Mouse (Mus musculus) embryonic facial prominence, embryonic 15.5 days (tissue): ENCODE results near the gene Nr6a1. TPM values are rescaled to one million over a fixed set of nuclear protein-coding genes. Genes with fewer than 3 reads are reported as not detected.

Experiments
- ATAC-seq: fragments of 200-750 bp; cut with Nextera tagmentation; 2 replicates; pipeline ENCODE4 v1.8.0; 2017; ENCODE audit warnings: low read depth, moderate TSS enrichment; ENCODE audit not compliant: insufficient number of reproducible peaks, low FRiP score, low TSS enrichment
- H3K27ac ChIP-seq: fragments of 300-500 bp; sonication (generic); replicated peaks from 2 replicates; pipeline ENCODE4 v1.5.1; 2015; ENCODE audit warnings: mild to moderate bottlenecking, inconsistent platforms
- H3K27me3 ChIP-seq: fragments of 300-500 bp; sonication (generic); 2 replicates; pipeline ENCODE4 v1.6.1; 2015; ENCODE audit warnings: inconsistent platforms
- H3K36me3 ChIP-seq: fragments of 300-500 bp; sonication (generic); 2 replicates; pipeline ENCODE4 v1.6.1; 2015; ENCODE audit warnings: mild to moderate bottlenecking, inconsistent platforms
- H3K4me1 ChIP-seq: fragments of 300-500 bp; sonication (generic); 2 replicates; pipeline ENCODE4 v1.6.1; 2015; ENCODE audit warnings: inconsistent platforms
- H3K4me2 ChIP-seq: fragments of 300-500 bp; sonication (generic); replicated peaks from 2 replicates; pipeline ENCODE4 v1.6.1; 2015; ENCODE audit warnings: mild to moderate bottlenecking, inconsistent platforms
- H3K4me3 ChIP-seq: fragments of 300-500 bp; sonication (generic); replicated peaks from 2 replicates; pipeline ENCODE4 v1.5.1; 2015; ENCODE audit warnings: mild to moderate bottlenecking, inconsistent platforms
- H3K9ac ChIP-seq: fragments of 300-500 bp; sonication (generic); 2 replicates; pipeline ENCODE4 v1.6.1; 2015; ENCODE audit warnings: inconsistent platforms
- H3K9me3 ChIP-seq: fragments of 300-500 bp; sonication (generic); replicated peaks from 2 replicates; pipeline ENCODE4 v1.6.1; 2016; ENCODE audit warnings: inconsistent platforms
- WGBS: fragments of 180-500 bp; shearing (Covaris S2); methylation state at CpG from one replicate; pipeline ENCODE4 v1.1.7; 2015; 5-methylcytosine and 5-hydroxymethylcytosine counted together
- polyA plus RNA-seq: library from polyadenylated mRNA; unstranded; fragments of >200 nt; fragmentation: Nextera tagmentation; extraction: Ambion mirVana; gene quantifications from 2 replicates; pipeline ENCODE4 v1.2.1, GENCODE M21; 2015

The Nr6a1 gene
- polyA plus RNA-seq, 1 experiment from 2014 or later = 1.2 TPM

GRCm38 (mm10) chr2:38779939-38780338 lies 147.5 kb downstream of the Nr6a1 start:
- Histone ChIP-seq H3K27ac (no peak overlapping the region), H3K4me2 (no peak overlapping the region), H3K9ac (no peak overlapping the region), H3K27me3 (no peaks in the 10 kb centered on the region), H3K4me3 (no peak overlapping the region), H3K36me3 (no peaks in the 10 kb centered on the region), H3K9me3 (no peaks in the 10 kb centered on the region), H3K4me1 (peaks cover 3% of the 10 kb centered on the region; the same call in 1 of the 2 replicates)
- 61% methylated on average over 2 of the region's 2 CpGs for WGBS
- no peak for ATAC-seq

GRCm38 (mm10) chr2:38777326-38777725 lies 150.2 kb downstream of the Nr6a1 start:
- WGBS = 77% methylated on average over 2 of the region's 2 CpGs
- Histone ChIP-seq H3K27ac (no peak overlapping the region), H3K4me1 (peaks cover 2% of the 10 kb centered on the region; the same call in 1 of the 2 replicates), H3K4me2 (no peak overlapping the region), H3K9ac (no peak overlapping the region), H3K9me3 (no peaks in the 10 kb centered on the region), H3K36me3 (no peaks in the 10 kb centered on the region), H3K27me3 (no peaks in the 10 kb centered on the region), H3K4me3 (no peak overlapping the region)
- no peak for ATAC-seq

- H3K36me3 ChIP-seq = no peaks in the 10 kb centered on the region
- H3K9ac ChIP-seq = no peak overlapping the region
- H3K4me2 ChIP-seq = no peak overlapping the region
- H3K27ac ChIP-seq = no peak overlapping the region
- no peak overlapping the region for H3K4me3 ChIP-seq
- 90% methylated on average over 2 of the region's 2 CpGs for WGBS
- no peak for ATAC-seq
- 0 out of 2 replicates have a peak, but pooled peaks cover 9% of the 10 kb centered on the region for H3K4me1 ChIP-seq
- H3K27me3 ChIP-seq = no peaks in the 10 kb centered on the region
- H3K9me3 ChIP-seq = no peaks in the 10 kb centered on the region
Measured at GRCm38 (mm10) chr2:38774936-38775335, 152.6 kb downstream of the Nr6a1 start.

- Histone ChIP-seq H3K36me3 (no peaks in the 10 kb centered on the region), H3K27ac (0 out of 2 replicates have a peak overlapping the region, but pooled peaks have one; percentile 1), H3K4me1 (0 out of 2 replicates have a peak, but pooled peaks cover 16% of the 10 kb centered on the region), H3K4me3 (no peak overlapping the region), H3K27me3 (no peaks in the 10 kb centered on the region), H3K4me2 (no peak overlapping the region), H3K9me3 (no peaks in the 10 kb centered on the region), H3K9ac (no peak overlapping the region)
- WGBS = 24% methylated on average over 2 of the region's 2 CpGs
- ATAC-seq = peak; percentile 76
Measured at GRCm38 (mm10) chr2:38771478-38771797, 156.1 kb downstream of the Nr6a1 start.

- H3K36me3 ChIP-seq = no peaks in the 10 kb centered on the region
- no peaks in the 10 kb centered on the region for H3K9me3 ChIP-seq
- H3K4me1 ChIP-seq = 0 out of 2 replicates have a peak, but pooled peaks cover 16% of the 10 kb centered on the region
- 0 out of 2 replicates have a peak overlapping the region, but pooled peaks have one; percentile 1 for H3K27ac ChIP-seq
- no peak overlapping the region for H3K4me2 ChIP-seq
- no peaks in the 10 kb centered on the region for H3K27me3 ChIP-seq
- no peak overlapping the region for H3K4me3 ChIP-seq
- ATAC-seq = no peak
- no peak overlapping the region for H3K9ac ChIP-seq
- 50% methylated on average over 5 of the region's 5 CpGs for WGBS
Measured at GRCm38 (mm10) chr2:38770772-38771477, 156.6 kb downstream of the Nr6a1 start.

GRCm38 (mm10) chr2:38767177-38767931 lies 160.1 kb downstream of the Nr6a1 start:
- Histone ChIP-seq H3K36me3 (no peaks in the 10 kb centered on the region), H3K4me1 (0 out of 2 replicates have a peak, but pooled peaks cover 16% of the 10 kb centered on the region), H3K4me2 (no peak overlapping the region), H3K27ac (no peak overlapping the region), H3K9me3 (no peaks in the 10 kb centered on the region), H3K9ac (no peak overlapping the region), H3K4me3 (no peak overlapping the region), H3K27me3 (no peaks in the 10 kb centered on the region)
- ATAC-seq = no peak
- WGBS = 27% methylated on average over 4 of the region's 4 CpGs

- H3K36me3 ChIP-seq = no peaks in the 10 kb centered on the region
- H3K4me1 ChIP-seq = 0 out of 2 replicates have a peak, but pooled peaks cover 5% of the 10 kb centered on the region
- ATAC-seq = no peak
Measured at GRCm38 (mm10) chr2:38739847-38740246, 187.6 kb downstream of the Nr6a1 start.

GRCm38 (mm10) chr2:38739410-38739809 lies 188.1 kb downstream of the Nr6a1 start:
- Histone ChIP-seq H3K9ac (no peak overlapping the region), H3K4me1 (0 out of 2 replicates have a peak, but pooled peaks cover 5% of the 10 kb centered on the region), H3K4me3 (no peak overlapping the region), H3K36me3 (no peaks in the 10 kb centered on the region), H3K9me3 (no peaks in the 10 kb centered on the region), H3K4me2 (no peak overlapping the region), H3K27ac (no peak overlapping the region), H3K27me3 (no peaks in the 10 kb centered on the region)
- WGBS = 15% methylated on average over 7 of the region's 7 CpGs
- peak; percentile 67; the same call in 1 of the 2 replicates for ATAC-seq

More at GRCm38 (mm10) chr2:38739847-38740246, 187.6 kb downstream of the Nr6a1 start:
- Histone ChIP-seq H3K9ac (no peak overlapping the region), H3K4me3 (no peak overlapping the region), H3K27ac (no peak overlapping the region), H3K9me3 (no peaks in the 10 kb centered on the region), H3K4me2 (no peak overlapping the region), H3K27me3 (no peaks in the 10 kb centered on the region)
- WGBS = 74% methylated on average over 3 of the region's 3 CpGs

- H3K9ac ChIP-seq = no peak overlapping the region
- H3K4me1 ChIP-seq = 0 out of 2 replicates have a peak, but pooled peaks cover 5% of the 10 kb centered on the region
- H3K27ac ChIP-seq = no peak overlapping the region
Measured at GRCm38 (mm10) chr2:38738601-38739301, 188.7 kb downstream of the Nr6a1 start.

GRCm38 (mm10) chr2:38735740-38736139 lies 191.7 kb downstream of the Nr6a1 start:
- H3K27ac ChIP-seq = no peak overlapping the region
- 0 out of 2 replicates have a peak, but pooled peaks cover 5% of the 10 kb centered on the region for H3K4me1 ChIP-seq
- ATAC-seq = no peak
- no peaks in the 10 kb centered on the region for H3K36me3 ChIP-seq
- no peak overlapping the region for H3K9ac ChIP-seq
- H3K9me3 ChIP-seq = no peaks in the 10 kb centered on the region
- no peaks in the 10 kb centered on the region for H3K27me3 ChIP-seq
- no peak overlapping the region for H3K4me3 ChIP-seq
- no peak overlapping the region for H3K4me2 ChIP-seq

More at GRCm38 (mm10) chr2:38738601-38739301, 188.7 kb downstream of the Nr6a1 start:
- no peaks in the 10 kb centered on the region for H3K9me3 ChIP-seq
- 77% methylated on average over 14 of the region's 14 CpGs for WGBS
- ATAC-seq = no peak
- H3K36me3 ChIP-seq = no peaks in the 10 kb centered on the region
- no peak overlapping the region for H3K4me2 ChIP-seq
- H3K4me3 ChIP-seq = no peak overlapping the region
- H3K27me3 ChIP-seq = no peaks in the 10 kb centered on the region

GRCm38 (mm10) chr2:38734721-38735120 lies 192.8 kb downstream of the Nr6a1 start:
- 72% methylated on average over 5 of the region's 5 CpGs for WGBS
- H3K4me2 ChIP-seq = no peak overlapping the region
- no peak overlapping the region for H3K4me3 ChIP-seq
- H3K9me3 ChIP-seq = no peaks in the 10 kb centered on the region
- H3K27me3 ChIP-seq = no peaks in the 10 kb centered on the region
- no peak for ATAC-seq
- H3K9ac ChIP-seq = no peak overlapping the region
- no peak overlapping the region for H3K27ac ChIP-seq
- 0 out of 2 replicates have a peak, but pooled peaks cover 5% of the 10 kb centered on the region for H3K4me1 ChIP-seq
- H3K36me3 ChIP-seq = no peaks in the 10 kb centered on the region
